Mouse (Mus musculus): ENCODE results near the gene Ksr2. TPM values are rescaled to one million over a fixed set of nuclear protein-coding genes. Genes with fewer than 3 reads are reported as not detected.

The Ksr2 gene
- polyA plus RNA-seq (2015; fragmentation: Nextera tagmentation; extraction: Ambion mirVana): 0.16 and 0.24 TPM in 2 replicates

DNA sequence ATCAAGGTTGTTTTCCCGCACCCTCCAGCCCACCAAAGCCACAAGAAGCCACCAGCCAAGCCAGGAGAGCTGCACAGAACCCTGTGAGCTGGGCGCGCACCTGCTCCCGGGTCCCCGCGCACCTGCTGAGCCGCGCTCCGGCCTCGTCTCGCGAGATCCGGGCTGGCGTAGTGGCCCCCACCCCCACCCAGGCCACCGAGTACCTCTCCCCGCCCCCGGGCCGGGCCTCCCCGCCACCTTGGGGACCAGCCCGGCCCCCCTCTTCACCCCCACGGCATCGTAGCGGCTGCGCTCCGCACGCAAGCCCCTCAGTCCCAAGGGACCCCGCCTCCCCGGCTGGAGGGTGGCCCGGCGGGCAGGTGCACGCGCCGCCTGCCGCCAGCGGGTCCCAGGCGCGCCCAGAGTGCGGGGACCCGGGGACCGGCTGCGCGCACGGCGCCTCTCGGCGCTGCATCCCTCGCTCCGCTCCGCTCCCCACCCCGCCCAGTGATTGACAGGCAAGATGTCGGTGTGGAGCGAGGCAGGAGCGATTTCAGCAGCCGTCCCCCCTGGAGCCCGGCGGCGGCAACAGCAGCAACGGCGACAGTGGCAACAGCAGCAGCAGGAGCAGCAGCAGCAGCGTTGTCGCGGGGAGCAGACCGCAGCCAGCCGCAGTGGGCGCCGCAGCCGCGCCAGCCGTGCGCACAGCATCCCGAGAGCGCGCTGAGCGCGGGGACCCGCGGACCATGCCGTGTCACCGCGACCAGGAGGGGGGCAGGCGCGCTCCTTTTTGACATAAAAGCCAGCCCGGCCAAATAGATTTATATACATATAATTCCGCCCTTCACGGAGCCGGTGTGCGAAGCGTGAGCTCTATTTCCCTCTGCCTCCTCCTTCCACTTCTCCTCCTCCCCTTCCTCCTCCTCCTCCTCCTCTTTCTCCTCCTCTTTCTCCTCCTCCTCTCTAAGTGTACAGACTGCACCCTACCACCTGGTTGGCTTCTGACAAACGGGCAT lies at the start of gene Ksr2:
Gene Ksr2 (plus strand): TSS at position 494 of the 995 bp plus-strand sequence.
- peak within 1 kb of the TSS; percentile 51 for H3K4me3 ChIP-seq (ENCODE audit: low read depth, low read length)
- 0 out of 2 replicates have a peak within 1 kb of the TSS, but pooled peaks have one; percentile 30 for H3K27ac ChIP-seq (replicated peaks)
- peak within 1 kb of the TSS; percentile 89 for H3K4me2 ChIP-seq (replicated peaks; ENCODE audit: low read depth)
- no peaks in the 10 kb centered on the region for H3K36me3 ChIP-seq (ENCODE audit: control insufficient read depth, insufficient read depth, low read length)
- no peaks in the 10 kb centered on the region for H3K9me3 ChIP-seq (ENCODE audit: control insufficient read depth, low read length)
- H3K9ac ChIP-seq (ENCODE audit: low read length): peak within 1 kb of the TSS; percentile 41; the same call in 1 of the 2 replicates
- no peaks in the 10 kb centered on the region for H3K27me3 ChIP-seq (ENCODE audit: control insufficient read depth, insufficient read depth, low read length)
- DNase-seq (ENCODE audit: low spot score) (peak; percentile 84), ATAC-seq (ENCODE audit: low FRiP score, low TSS enrichment) (peak; percentile 88)
- WGBS: under 1% methylated on average over 79 of the region's 89 CpGs
- H3K4me1 ChIP-seq (replicated peaks; ENCODE audit: control insufficient read depth, insufficient read depth): no peaks in the 10 kb centered on the region
- TF ChIP-seq EP300 (optimal IDR thresholded peaks at IDR 0.05) (no peak), CTCF (IDR thresholded peaks at IDR 0.05; ENCODE audit: low read depth) (0 out of 2 replicates have a peak, but pooled peaks have one; percentile 2)

DNA sequence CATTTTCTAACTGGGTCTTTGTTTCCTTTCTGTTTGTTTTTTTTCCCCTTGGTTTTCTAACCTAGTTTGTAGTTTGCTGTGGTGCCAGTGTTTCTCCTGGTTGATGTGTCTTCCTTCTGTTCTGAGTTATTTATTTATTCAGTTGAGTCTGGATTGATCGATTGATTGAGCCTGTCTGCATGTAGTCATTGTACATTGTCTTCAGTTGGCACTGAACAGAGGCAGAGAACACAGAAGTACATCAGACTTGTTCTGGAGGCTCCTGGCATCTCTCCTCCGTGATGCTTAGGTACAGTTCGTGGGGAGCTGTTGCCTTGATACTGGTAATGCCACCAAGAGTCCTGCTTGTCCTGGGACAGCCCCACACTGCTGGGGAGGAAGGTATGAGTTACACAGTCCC lies 49.0 kb upstream of the Ksr2 start:
- no peak for TF ChIP-seq EP300 (optimal IDR thresholded peaks at IDR 0.05)
- no peak for TF ChIP-seq CTCF (IDR thresholded peaks at IDR 0.05; ENCODE audit: low read depth)
- H3K27ac ChIP-seq (replicated peaks): peak overlapping the region; percentile 40; the same call in 1 of the 2 replicates
- H3K4me2 ChIP-seq (replicated peaks; ENCODE audit: low read depth): no peak overlapping the region

DNA sequence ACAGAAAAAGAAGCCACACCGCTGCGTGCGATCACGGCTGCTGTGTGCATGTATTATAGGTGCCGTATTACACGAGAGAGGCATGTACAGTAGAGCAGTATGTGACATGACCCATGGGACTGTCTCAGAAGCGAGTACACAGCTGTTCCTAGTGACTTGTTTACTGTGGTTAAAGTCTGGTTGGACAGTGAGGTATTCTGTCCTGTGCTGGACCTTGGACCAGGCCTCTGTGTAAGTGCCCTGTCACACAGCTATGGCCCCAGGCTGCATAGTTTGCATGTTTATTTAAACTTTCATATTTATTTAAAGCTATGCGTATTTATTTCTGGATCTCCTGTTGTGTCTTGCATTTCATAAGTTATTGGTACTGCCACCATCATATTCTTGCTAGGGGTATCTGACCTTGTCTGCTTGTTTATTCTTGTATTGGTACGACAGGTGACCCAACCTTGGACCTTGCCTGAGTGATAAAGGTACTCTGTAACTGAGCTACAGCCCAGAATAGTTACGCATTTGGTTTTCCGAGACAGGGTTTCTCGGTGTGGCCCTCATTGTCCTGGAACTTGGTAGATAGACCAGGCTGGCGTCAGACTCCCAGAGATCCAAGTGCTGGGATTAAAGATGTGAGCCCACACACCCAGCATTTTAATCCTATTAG lies 47.8 kb upstream of the Ksr2 start:
- DNase-seq (ENCODE audit: low spot score) (no peak), ATAC-seq (ENCODE audit: low FRiP score, low TSS enrichment) (peak; percentile 76)
- Histone ChIP-seq H3K4me1 (replicated peaks; ENCODE audit: control insufficient read depth, insufficient read depth) (peaks cover 3% of the 10 kb centered on the region; the same call in 1 of the 2 replicates), H3K4me2 (replicated peaks; ENCODE audit: low read depth) (no peak overlapping the region), H3K27me3 (ENCODE audit: control insufficient read depth, insufficient read depth, low read length) (no peaks in the 10 kb centered on the region), H3K27ac (replicated peaks) (peak overlapping the region; percentile 40), H3K4me3 (ENCODE audit: low read depth, low read length) (no peak overlapping the region), H3K9ac (ENCODE audit: low read length) (no peak overlapping the region), H3K9me3 (ENCODE audit: control insufficient read depth, low read length) (no peaks in the 10 kb centered on the region), H3K36me3 (ENCODE audit: control insufficient read depth, insufficient read depth, low read length) (peaks cover 18% of the 10 kb centered on the region; the same call in 1 of the 2 replicates)
- WGBS: 68% methylated on average over 13 of the region's 13 CpGs
- TF ChIP-seq EP300 (optimal IDR thresholded peaks at IDR 0.05): no peak

More for the DNA sequence above, 49.0 kb upstream of the Ksr2 start:
- no peaks in the 10 kb centered on the region for H3K9me3 ChIP-seq (ENCODE audit: control insufficient read depth, low read length)
- peaks cover 12% of the 10 kb centered on the region; the same call in 1 of the 2 replicates for H3K36me3 ChIP-seq (ENCODE audit: control insufficient read depth, insufficient read depth, low read length)
- no peaks in the 10 kb centered on the region for H3K27me3 ChIP-seq (ENCODE audit: control insufficient read depth, insufficient read depth, low read length)
- no peak for ATAC-seq (ENCODE audit: low FRiP score, low TSS enrichment)
- peaks cover 6% of the 10 kb centered on the region for H3K4me1 ChIP-seq (replicated peaks; ENCODE audit: control insufficient read depth, insufficient read depth)
- WGBS: 86% methylated on average over 3 of the region's 3 CpGs
- DNase-seq (ENCODE audit: low spot score): no peak
- no peak overlapping the region for H3K9ac ChIP-seq (ENCODE audit: low read length)
- no peak overlapping the region for H3K4me3 ChIP-seq (ENCODE audit: low read depth, low read length)

DNA sequence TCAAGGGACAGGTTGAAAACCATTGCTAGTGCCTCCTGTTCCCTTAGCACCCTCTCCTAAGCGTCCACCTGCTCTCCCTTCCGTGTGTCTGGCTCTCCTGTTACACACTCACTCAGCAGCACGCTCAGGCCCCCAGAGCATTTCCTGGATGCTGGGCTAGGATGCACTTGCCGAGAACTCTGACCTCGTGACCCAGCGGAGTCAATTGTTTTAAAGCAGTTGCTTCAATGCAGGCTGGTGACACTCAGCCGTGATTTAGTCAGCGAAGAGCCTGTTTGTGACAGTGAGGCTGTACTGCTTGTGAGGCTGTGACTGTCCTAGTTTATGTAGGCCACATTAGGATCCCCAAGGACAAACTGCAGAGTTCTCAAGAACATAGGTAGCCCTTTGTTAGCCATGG lies 46.6 kb upstream of the Ksr2 start:
- DNase-seq (ENCODE audit: low spot score): no peak

DNA sequence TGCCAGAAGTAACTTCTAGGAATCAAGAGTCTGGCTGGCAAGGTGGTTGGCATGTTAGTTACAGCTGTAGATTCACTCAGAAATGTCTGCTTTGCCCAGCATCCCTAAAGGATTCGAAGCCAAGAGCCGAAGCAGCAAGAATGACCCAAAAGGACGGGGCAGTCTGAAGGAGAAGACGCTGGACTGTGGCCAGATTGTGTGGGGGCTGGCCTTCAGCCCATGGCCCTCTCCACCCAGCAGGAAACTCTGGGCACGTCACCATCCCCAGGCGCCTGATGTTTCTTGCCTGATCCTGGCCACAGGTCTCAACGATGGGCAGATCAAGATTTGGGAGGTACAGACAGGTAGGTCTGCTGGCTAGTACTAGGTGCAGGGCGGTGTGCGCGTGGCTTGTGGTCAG lies 43.2 kb upstream of the Ksr2 start:
- no peak for TF ChIP-seq EP300 (optimal IDR thresholded peaks at IDR 0.05)
- no peak for TF ChIP-seq CTCF (IDR thresholded peaks at IDR 0.05; ENCODE audit: low read depth)
- Histone ChIP-seq H3K27ac (replicated peaks) (no peak overlapping the region), H3K9ac (ENCODE audit: low read length) (no peak overlapping the region), H3K36me3 (ENCODE audit: control insufficient read depth, insufficient read depth, low read length) (peaks cover 35% of the 10 kb centered on the region), H3K9me3 (ENCODE audit: control insufficient read depth, low read length) (no peaks in the 10 kb centered on the region), H3K4me3 (ENCODE audit: low read depth, low read length) (no peak overlapping the region), H3K4me2 (replicated peaks; ENCODE audit: low read depth) (no peak overlapping the region), H3K4me1 (replicated peaks; ENCODE audit: control insufficient read depth, insufficient read depth) (no peaks in the 10 kb centered on the region), H3K27me3 (ENCODE audit: control insufficient read depth, insufficient read depth, low read length) (no peaks in the 10 kb centered on the region)
- DNase-seq (ENCODE audit: low spot score): no peak
- WGBS: 72% methylated on average over 10 of the region's 10 CpGs
- ATAC-seq (ENCODE audit: low FRiP score, low TSS enrichment): no peak

More for the DNA sequence above, 46.6 kb upstream of the Ksr2 start:
- no peak overlapping the region for H3K27ac ChIP-seq (replicated peaks)
- 43% methylated on average over 8 of the region's 8 CpGs for whole genome bisulfite sequencing
- peaks cover 20% of the 10 kb centered on the region for H3K36me3 ChIP-seq (ENCODE audit: control insufficient read depth, insufficient read depth, low read length)
- no peak for TF ChIP-seq EP300 (optimal IDR thresholded peaks at IDR 0.05)
- TF ChIP-seq CTCF (IDR thresholded peaks at IDR 0.05; ENCODE audit: low read depth): no peak
- no peaks in the 10 kb centered on the region for H3K27me3 ChIP-seq (ENCODE audit: control insufficient read depth, insufficient read depth, low read length)
- H3K4me1 ChIP-seq (replicated peaks; ENCODE audit: control insufficient read depth, insufficient read depth): 0 out of 2 replicates have a peak, but pooled peaks cover 2% of the 10 kb centered on the region
- no peaks in the 10 kb centered on the region for H3K9me3 ChIP-seq (ENCODE audit: control insufficient read depth, low read length)
- ATAC-seq (ENCODE audit: low FRiP score, low TSS enrichment): no peak
- no peak overlapping the region for H3K9ac ChIP-seq (ENCODE audit: low read length)
- no peak overlapping the region for H3K4me3 ChIP-seq (ENCODE audit: low read depth, low read length)
- H3K4me2 ChIP-seq (replicated peaks; ENCODE audit: low read depth): no peak overlapping the region
